Mouse (Mus musculus) hindbrain, embryonic 13.5 days (tissue): Measurements from ENCODE around the gene Kif26a. TPM values are rescaled to one million over a fixed set of nuclear protein-coding genes. Genes with fewer than 3 reads are reported as not detected.

Experiments used
- ATAC-seq: fragments of 200-750 bp; cut with Nextera tagmentation; 2 replicates; pipeline ENCODE4 v1.8.0; 2017; ENCODE audit warnings: moderate TSS enrichment; ENCODE audit not compliant: low FRiP score
- H3K27ac ChIP-seq: fragments of 300-500 bp; sonication (generic); 2 replicates; pipeline ENCODE4 v1.5.1; 2015; ENCODE audit warnings: inconsistent platforms, mild to moderate bottlenecking, moderate library complexity
- H3K27me3 ChIP-seq: fragments of 300-500 bp; sonication (generic); 2 replicates; pipeline ENCODE4 v1.6.1; 2015; ENCODE audit warnings: mild to moderate bottlenecking, inconsistent platforms
- H3K36me3 ChIP-seq: fragments of 300-500 bp; sonication (generic); 2 replicates; pipeline ENCODE4 v1.6.1; 2015; ENCODE audit warnings: mild to moderate bottlenecking, inconsistent platforms
- H3K4me1 ChIP-seq: fragments of 300-500 bp; sonication (generic); replicated peaks from 2 replicates; pipeline ENCODE4 v1.6.1; 2015; ENCODE audit warnings: inconsistent platforms
- H3K4me2 ChIP-seq: fragments of 300-500 bp; sonication (generic); 2 replicates; pipeline ENCODE4 v1.6.1; 2015; ENCODE audit warnings: inconsistent platforms, mild to moderate bottlenecking, moderate library complexity
- H3K4me3 ChIP-seq: fragments of 300-500 bp; sonication (generic); 2 replicates; pipeline ENCODE4 v1.5.1; 2015; ENCODE audit warnings: mild to moderate bottlenecking, inconsistent platforms
- H3K9ac ChIP-seq: fragments of 300-500 bp; sonication (generic); 2 replicates; pipeline ENCODE4 v1.6.1; 2015; ENCODE audit warnings: mild to moderate bottlenecking, inconsistent platforms
- H3K9me3 ChIP-seq: fragments of 300-500 bp; sonication (generic); 2 replicates; pipeline ENCODE4 v1.6.1; 2016; ENCODE audit warnings: inconsistent platforms
- WGBS: fragments of 180-500 bp; shearing (Covaris S2); methylation state at CpG from one replicate; pipeline ENCODE4 v1.1.7; 2015; 5-methylcytosine and 5-hydroxymethylcytosine counted together
- polyA plus RNA-seq: library from polyadenylated mRNA; unstranded; fragments of >200 nt; fragmentation: Nextera tagmentation; extraction: Ambion mirVana; gene quantifications from 2 replicates; pipeline ENCODE4 v1.2.1, GENCODE M21; 2015

Gene Kif26a
- polyA plus RNA-seq, 1 experiment from 2014 or later, result 3.8 TPM

- 59% methylated on average over 7 of the region's 7 CpGs for WGBS
- Histone ChIP-seq H3K9me3 (no peaks in the 10 kb centered on the region), H3K4me1 (peaks cover 32% of the 10 kb centered on the region)
Observed at GRCm38 (mm10) chr12:112140745-112141144, 5.3 kb upstream of the Kif26a start.

GRCm38 (mm10) chr12:112141300-112141699, 4.7 kb upstream of the Kif26a start:
- Histone ChIP-seq H3K36me3 (no peaks in the 10 kb centered on the region), H3K9ac (no peak overlapping the region), H3K9me3 (no peaks in the 10 kb centered on the region), H3K27me3 (peaks cover 78% of the 10 kb centered on the region), H3K4me3 (no peak overlapping the region), H3K27ac (no peak overlapping the region), H3K4me1 (peaks cover 37% of the 10 kb centered on the region), H3K4me2 (no peak overlapping the region)
- no peak for ATAC-seq
- 10% methylated on average over 6 of the region's 6 CpGs for WGBS

More at GRCm38 (mm10) chr12:112140745-112141144, 5.3 kb upstream of the Kif26a start:
- no peak overlapping the region for H3K4me3 ChIP-seq
- H3K4me2 ChIP-seq, result no peak overlapping the region
- no peak overlapping the region for H3K9ac ChIP-seq
- no peak overlapping the region for H3K27ac ChIP-seq
- ATAC-seq, result no peak
- H3K36me3 ChIP-seq, result no peaks in the 10 kb centered on the region
- H3K27me3 ChIP-seq, result peaks cover 76% of the 10 kb centered on the region

GRCm38 (mm10) chr12:112143116-112143832, 2.7 kb upstream of the Kif26a start:
- Histone ChIP-seq H3K36me3 (no peaks in the 10 kb centered on the region), H3K4me3 (peak overlapping the region; percentile 55), H3K4me2 (peak overlapping the region; percentile 87), H3K27ac (0 out of 2 replicates have a peak overlapping the region, but pooled peaks have one; percentile 72), H3K9ac (peak overlapping the region; percentile 77), H3K9me3 (no peaks in the 10 kb centered on the region), H3K27me3 (peaks cover 79% of the 10 kb centered on the region), H3K4me1 (peaks cover 54% of the 10 kb centered on the region)
- 4% methylated on average over 14 of the region's 14 CpGs for WGBS
- ATAC-seq, result no peak

GRCm38 (mm10) chr12:112143833-112144201, 2.2 kb upstream of the Kif26a start:
- H3K9ac ChIP-seq, result peak overlapping the region; percentile 77
- H3K9me3 ChIP-seq, result no peaks in the 10 kb centered on the region
- H3K27me3 ChIP-seq, result peaks cover 85% of the 10 kb centered on the region
- ATAC-seq, result no peak
- 2% methylated on average over 16 of the region's 52 CpGs for WGBS
- H3K4me2 ChIP-seq, result peak overlapping the region; percentile 87
- H3K27ac ChIP-seq, result peak overlapping the region; percentile 72
- peak overlapping the region; percentile 55 for H3K4me3 ChIP-seq
- peaks cover 59% of the 10 kb centered on the region for H3K4me1 ChIP-seq
- no peaks in the 10 kb centered on the region for H3K36me3 ChIP-seq

GRCm38 (mm10) chr12:112144377-112145115, 1.5 kb upstream of the Kif26a start:
- H3K36me3 ChIP-seq, result no peaks in the 10 kb centered on the region
- under 1% methylated on average over 46 of the region's 46 CpGs for WGBS
- H3K4me3 ChIP-seq, result peak overlapping the region; percentile 55
- peak overlapping the region; percentile 87 for H3K4me2 ChIP-seq
- H3K27me3 ChIP-seq, result peaks cover 91% of the 10 kb centered on the region
- ATAC-seq, result no peak
- H3K27ac ChIP-seq, result peak overlapping the region; percentile 72
- H3K9me3 ChIP-seq, result no peaks in the 10 kb centered on the region
- peak overlapping the region; percentile 77 for H3K9ac ChIP-seq
- peaks cover 65% of the 10 kb centered on the region for H3K4me1 ChIP-seq

GRCm38 (mm10) chr12:112145211-112145874, 665 bp upstream of the Kif26a start:
- Histone ChIP-seq H3K27me3 (peaks cover 97% of the 10 kb centered on the region), H3K4me2 (peak overlapping the region; percentile 87), H3K36me3 (no peaks in the 10 kb centered on the region), H3K4me3 (peak overlapping the region; percentile 55), H3K4me1 (peaks cover 73% of the 10 kb centered on the region), H3K9me3 (no peaks in the 10 kb centered on the region), H3K27ac (no peak overlapping the region), H3K9ac (peak overlapping the region; percentile 77)
- WGBS, result under 1% methylated on average over 37 of the region's 37 CpGs
- peak; percentile 36 for ATAC-seq

GRCm38 (mm10) chr12:112147365-112147764, 1.4 kb downstream of the Kif26a start:
- 33% methylated on average over 5 of the region's 5 CpGs for WGBS
- H3K27ac ChIP-seq, result no peak overlapping the region
- H3K27me3 ChIP-seq, result peaks cover 97% of the 10 kb centered on the region

GRCm38 (mm10) chr12:112150011-112150410, 4.0 kb downstream of the Kif26a start:
- Histone ChIP-seq H3K9ac (peak overlapping the region; percentile 20), H3K27ac (no peak overlapping the region), H3K4me1 (peaks cover 77% of the 10 kb centered on the region), H3K4me3 (no peak overlapping the region), H3K9me3 (no peaks in the 10 kb centered on the region), H3K27me3 (peaks cover 91% of the 10 kb centered on the region), H3K4me2 (peak overlapping the region; percentile 34), H3K36me3 (no peaks in the 10 kb centered on the region)
- ATAC-seq, result no peak
- 68% methylated on average over 7 of the region's 7 CpGs for WGBS

More at GRCm38 (mm10) chr12:112147365-112147764, 1.4 kb downstream of the Kif26a start:
- H3K4me2 ChIP-seq, result peak overlapping the region; percentile 87
- no peaks in the 10 kb centered on the region for H3K9me3 ChIP-seq
- peak overlapping the region; percentile 55 for H3K4me3 ChIP-seq
- no peaks in the 10 kb centered on the region for H3K36me3 ChIP-seq
- ATAC-seq, result no peak
- H3K4me1 ChIP-seq, result peaks cover 85% of the 10 kb centered on the region
- peak overlapping the region; percentile 77 for H3K9ac ChIP-seq

GRCm38 (mm10) chr12:112151244-112151979, 5.4 kb downstream of the Kif26a start:
- Histone ChIP-seq H3K9ac (peak overlapping the region; percentile 43), H3K4me2 (0 out of 2 replicates have a peak overlapping the region, but pooled peaks have one; percentile 6), H3K36me3 (no peaks in the 10 kb centered on the region), H3K9me3 (no peaks in the 10 kb centered on the region), H3K4me3 (no peak overlapping the region), H3K27me3 (peaks cover 78% of the 10 kb centered on the region), H3K27ac (0 out of 2 replicates have a peak overlapping the region, but pooled peaks have one; percentile 30), H3K4me1 (peaks cover 79% of the 10 kb centered on the region)
- ATAC-seq, result no peak
- WGBS, result 46% methylated on average over 12 of the region's 12 CpGs

GRCm38 (mm10) chr12:112151980-112152362, 6.0 kb downstream of the Kif26a start:
- H3K4me2 ChIP-seq, result no peak overlapping the region
- no peaks in the 10 kb centered on the region for H3K36me3 ChIP-seq
- H3K4me3 ChIP-seq, result no peak overlapping the region
- peaks cover 79% of the 10 kb centered on the region for H3K4me1 ChIP-seq
- WGBS, result 51% methylated on average over 6 of the region's 6 CpGs
- H3K27me3 ChIP-seq, result peaks cover 73% of the 10 kb centered on the region
- no peak overlapping the region for H3K27ac ChIP-seq
- no peaks in the 10 kb centered on the region for H3K9me3 ChIP-seq
- no peak overlapping the region for H3K9ac ChIP-seq
- no peak for ATAC-seq

- Histone ChIP-seq H3K36me3 (no peaks in the 10 kb centered on the region), H3K4me1 (peaks cover 73% of the 10 kb centered on the region), H3K4me3 (no peak overlapping the region), H3K9ac (no peak overlapping the region), H3K4me2 (no peak overlapping the region), H3K9me3 (no peaks in the 10 kb centered on the region), H3K27me3 (peaks cover 69% of the 10 kb centered on the region), H3K27ac (no peak overlapping the region)
- no peak for ATAC-seq
- WGBS, result 72% methylated on average over 12 of the region's 12 CpGs
Observed at GRCm38 (mm10) chr12:112153597-112153996, 7.6 kb downstream of the Kif26a start.
